Mouse (Mus musculus) adrenal gland, adult (tissue): Measurements from ENCODE around the gene Tmem246.

Source experiments
- DNase-seq, 2 experiments: peaks; one replicate each; pipeline ENCODE4 v3.0.0; 2022 to 2023; ENCODE audit warnings: low spot score in 1 of 2; ENCODE audit not compliant: inconsistent age in 2 of 2

The Tmem246 gene

DNA sequence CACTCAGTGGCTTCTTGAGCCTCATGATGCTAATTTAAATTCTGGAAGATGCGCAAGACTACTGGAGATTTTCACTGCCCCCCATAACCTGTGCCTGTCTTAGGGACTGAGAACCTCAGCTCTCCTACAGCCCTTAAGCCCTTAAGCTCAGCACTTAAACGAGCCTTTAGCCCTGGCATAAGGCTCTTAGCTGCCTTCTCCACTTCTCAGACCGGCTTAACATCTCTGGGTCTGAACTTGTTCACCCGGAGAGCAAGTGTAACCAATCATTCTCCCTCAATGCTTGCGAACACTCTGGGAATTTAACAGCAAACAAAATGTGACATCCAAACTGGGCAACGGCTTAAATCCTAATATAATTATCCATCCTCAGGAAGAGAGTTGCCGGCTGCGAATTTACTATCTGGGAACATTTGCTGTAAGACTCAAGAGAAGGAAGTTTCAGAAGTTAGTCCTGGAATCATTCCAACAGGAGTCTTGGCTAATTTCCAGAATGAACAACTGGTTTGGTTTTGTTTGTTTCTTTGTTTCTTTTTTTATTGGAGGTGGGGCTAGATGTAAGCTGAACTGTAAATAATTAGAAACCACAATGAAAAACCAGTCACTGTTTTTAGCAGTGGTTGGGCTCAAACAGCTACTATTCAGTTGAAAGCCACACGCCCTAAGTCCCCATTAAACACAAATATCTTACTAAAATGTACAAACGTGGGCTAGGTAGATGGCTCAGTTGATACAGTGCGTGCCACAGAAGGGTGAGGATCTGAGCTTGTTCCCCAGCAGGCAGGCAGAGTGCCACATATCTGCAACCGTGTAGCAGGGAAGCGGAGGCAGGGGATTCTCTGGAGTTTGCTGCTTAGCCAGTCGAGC is 13.5 kb downstream of the Tmem246 start:
- DNase-seq = peak in 1 of 2 experiments; percentile 35

DNA sequence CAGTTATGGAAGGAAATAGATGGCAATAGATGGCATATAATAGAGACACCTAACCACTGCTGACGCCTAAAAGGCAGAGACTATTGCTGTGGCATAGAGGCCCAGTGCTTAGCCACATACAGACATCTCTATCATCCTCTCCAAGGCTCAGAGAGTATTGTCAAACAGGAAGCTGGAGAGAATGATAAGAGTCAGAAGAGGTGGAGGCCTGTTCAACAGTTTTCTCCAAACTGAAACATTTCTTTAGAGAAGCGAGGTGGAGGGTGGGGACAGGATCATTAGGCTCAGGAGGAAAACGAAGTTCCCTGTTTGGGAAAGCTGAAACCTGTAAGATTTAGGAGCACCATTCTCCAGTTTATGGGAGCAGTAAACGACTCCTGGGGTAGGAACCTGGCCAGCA is 16.4 kb downstream of the Tmem246 start:
- DNase-seq = no peak

DNA sequence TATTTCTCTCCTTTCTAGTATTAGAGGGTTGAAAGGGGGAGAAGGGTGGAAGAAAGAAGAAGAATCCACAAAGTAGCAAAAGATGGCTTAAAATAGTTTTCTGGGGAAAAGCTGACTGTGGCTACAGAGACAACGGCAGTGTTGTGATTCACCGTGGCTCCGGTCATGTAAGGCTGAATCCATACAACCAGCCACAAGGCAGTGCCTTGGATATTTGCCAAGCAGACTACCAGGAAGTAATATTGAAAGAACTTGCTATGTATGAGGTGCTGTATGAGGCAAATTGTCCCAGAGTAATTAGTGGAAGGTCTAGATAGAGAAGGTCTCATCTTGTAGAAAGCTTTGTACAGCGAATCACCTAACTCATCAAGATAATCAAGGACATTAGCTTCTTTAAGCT is 25.5 kb downstream of the Tmem246 start:
- DNase-seq = no peak

DNA sequence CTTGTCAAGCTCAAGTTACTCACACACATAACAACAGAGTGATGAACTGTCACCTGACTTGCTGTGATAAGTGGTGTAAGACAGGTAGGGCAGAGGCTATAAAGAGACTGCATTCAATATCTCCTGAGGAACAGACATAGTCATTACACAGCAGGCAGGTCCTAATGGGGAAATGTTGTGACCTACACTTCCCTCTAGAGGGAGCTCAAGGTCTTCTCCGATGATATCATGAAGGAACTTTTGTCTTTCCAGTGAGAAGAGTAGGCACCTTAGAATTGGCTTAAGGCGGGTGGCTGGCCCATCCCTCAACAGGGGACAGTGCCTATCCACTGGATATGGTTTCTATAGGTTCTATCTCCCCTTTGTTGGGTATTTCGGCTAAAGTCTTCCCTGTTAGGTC is 30.1 kb downstream of the Tmem246 start:
- peak; percentile 41 to 89 for DNase-seq

DNA sequence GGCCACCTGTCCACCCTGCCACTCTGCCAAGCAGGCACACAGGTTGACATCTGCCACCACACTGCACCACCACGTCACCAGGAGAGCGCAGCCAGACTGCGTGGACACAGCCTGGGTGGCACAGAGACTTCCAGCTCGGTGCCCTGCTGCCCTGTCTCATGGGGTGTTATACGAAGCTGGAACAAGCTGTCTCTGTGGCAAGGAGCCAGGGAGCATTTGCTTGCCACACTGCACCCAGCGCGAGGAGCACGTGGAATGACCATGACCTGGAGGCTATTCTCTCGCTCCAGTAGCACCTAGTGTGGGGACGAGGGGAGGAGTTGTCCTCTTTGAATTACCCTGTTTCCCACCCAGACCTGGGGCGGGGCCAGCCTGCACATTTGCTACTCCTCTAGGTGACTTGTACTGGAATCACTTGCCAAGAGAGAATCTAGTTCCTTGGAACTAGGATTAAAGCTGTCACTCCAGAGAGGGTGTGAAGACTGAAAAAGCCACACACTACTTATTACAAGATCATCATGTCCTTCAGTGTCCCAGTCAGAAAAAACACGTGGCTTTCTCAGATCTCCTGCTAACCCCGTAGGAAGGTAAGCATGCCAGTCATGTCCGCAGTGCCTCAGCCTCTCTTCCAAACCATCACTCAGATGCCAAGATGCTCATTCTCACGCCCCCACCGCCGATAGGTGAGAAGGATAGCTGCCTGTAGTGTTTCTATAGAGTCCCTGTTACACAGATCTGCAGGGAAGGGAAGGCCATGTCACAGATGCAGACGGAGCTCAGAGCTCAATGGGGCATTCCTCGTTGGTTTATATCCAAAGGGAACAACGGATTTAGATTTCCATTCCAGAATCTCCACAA is 37.5 kb downstream of the Tmem246 start:
- DNase-seq = peak; percentile 31 to 76

DNA sequence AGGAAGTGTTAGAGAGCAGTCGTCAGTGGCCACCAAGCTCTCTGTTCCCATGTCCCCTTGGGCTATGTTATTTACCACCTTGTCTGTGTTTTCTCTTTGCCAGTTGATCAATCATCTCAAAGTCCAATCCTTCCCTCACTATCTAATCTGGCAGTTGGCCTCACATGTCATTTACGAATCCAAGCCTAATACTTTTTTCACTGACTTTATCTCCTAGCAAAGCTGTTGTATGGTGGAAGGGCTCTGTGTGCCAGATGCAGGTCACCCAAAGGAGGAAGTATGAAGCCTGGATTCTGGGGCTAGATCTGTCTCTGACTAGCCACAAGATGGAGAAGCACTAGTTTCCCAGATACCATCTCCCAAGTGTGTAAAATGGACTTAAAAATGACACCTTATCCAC is 39.5 kb downstream of the Tmem246 start:
- DNase-seq = no peak

DNA sequence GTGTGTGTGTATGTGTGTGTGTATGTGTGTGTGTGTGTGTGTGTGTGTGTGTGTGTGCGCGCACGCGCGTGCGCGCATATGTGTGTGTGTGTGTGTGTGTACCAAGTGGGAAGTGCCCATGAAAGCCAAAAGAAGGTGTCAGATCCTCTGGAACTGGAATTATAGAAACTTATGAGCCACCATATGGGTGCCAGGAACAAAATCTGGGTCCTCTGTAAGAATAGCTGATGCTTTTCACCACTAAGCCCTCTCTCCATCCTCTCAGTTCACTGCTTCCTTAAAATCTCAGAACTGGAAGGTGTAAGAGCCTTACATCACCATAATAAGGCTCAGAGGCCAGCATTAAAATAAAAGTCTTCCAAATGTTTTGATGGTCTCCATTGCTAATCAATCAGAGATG is 40.3 kb downstream of the Tmem246 start:
- no peak for DNase-seq

DNA sequence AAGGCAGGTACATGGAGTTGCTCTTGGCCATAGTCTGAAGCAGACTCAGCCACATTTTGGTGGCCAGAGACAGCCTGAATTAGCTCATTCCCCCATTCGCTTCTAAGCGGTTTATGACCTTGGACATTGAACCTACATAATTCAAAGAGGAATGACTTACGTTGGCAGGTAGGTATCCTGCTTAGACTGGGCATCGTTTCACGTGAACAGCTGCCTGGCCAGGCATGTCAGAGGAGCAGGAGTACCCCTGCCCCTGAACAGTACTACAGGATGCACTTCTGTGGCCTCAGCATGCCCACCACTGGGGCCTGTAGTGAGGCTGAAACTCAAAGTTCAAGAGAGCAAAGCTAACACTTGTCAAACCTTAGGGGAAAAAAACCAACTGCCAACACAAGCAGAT is 44.3 kb downstream of the Tmem246 start:
- no peak for DNase-seq

DNA sequence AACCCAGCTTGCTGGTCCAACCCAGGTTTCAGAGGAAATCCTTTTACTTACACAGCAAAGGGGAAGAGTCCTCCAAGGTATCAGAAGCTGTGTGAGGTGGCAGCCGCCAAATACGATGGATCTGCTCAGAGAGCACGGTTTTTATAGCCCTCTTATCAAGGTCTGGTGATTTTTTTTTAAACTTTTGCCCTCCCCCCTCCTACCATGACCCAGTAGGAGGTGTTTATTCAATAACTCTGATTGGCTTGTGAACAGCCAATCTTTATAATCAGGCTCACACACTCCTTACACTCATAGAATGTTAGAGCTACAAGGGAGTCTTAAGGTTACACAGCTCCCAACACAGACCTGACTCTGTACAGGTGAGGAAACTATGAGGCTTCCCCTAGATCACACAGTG is 48.3 kb downstream of the Tmem246 start, which contains the start of gene Aldob:
Gene Aldob, minus strand, starts transcription at position 164 of the 400 bp plus-strand sequence.
- DNase-seq = no peak

DNA sequence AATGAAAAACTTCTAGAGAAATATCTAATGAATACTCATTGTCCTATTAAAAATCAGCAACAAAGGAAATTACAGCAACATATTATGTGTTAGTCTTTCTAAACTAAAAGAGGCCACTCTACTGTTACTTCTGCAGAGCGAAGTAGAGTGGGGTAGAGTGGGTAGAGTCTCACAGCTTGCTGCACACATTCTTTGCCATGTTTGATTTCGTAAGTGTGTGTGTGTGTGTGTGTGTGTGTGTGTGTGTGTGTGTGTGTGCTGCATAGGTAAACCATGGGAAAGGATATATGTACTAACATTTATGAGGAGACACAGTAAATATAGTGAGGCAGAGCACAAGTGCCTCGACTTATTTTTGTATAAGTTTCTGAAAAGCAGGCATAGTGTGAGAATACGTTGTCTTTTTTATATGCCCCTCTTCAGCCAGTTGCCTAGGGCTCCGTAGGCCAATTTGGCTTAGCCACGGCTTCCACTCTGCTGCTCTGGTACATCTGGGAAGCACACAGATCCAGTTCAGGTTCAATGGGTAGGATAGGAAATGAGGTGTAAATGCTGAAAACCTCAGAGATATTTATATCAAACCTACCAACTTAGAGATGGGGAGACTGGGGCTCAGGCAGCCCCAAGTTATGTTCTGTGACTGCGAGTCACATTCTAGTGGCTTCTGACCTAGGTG is 50.0 kb downstream of the Tmem246 start:
- DNase-seq = no peak

DNA sequence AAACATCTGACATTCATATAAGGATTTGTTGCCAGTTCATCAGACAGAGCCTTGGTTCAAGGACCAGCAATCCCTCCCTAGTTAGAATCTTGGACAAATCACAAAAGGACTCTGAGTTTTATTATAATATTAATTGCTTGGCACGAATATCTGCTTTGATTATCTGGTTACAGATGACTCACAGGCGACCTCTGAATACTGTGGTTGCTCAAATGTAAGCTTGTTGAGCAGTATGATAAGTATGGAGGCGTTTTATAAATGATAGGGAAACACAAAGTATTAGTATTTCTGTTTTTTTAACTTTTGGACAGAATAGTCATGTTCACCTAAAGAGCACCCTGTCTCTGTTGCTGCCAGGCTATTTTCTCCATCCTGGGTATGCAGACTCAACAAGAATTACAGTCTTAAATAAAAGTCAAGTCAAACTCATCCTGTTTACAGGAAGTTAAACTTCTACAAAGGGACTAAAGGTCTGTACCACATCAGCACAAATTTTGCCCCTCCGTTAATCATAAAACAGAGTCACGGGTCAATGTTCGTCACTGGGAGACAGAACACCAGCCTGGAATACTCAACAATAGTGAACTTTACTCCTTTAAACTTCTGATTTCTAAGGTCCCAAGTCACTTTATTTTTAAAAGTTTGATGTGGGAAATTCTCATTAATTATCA is 50.7 kb downstream of the Tmem246 start:
- DNase-seq = peak in 1 of 2 experiments; percentile 68

DNA sequence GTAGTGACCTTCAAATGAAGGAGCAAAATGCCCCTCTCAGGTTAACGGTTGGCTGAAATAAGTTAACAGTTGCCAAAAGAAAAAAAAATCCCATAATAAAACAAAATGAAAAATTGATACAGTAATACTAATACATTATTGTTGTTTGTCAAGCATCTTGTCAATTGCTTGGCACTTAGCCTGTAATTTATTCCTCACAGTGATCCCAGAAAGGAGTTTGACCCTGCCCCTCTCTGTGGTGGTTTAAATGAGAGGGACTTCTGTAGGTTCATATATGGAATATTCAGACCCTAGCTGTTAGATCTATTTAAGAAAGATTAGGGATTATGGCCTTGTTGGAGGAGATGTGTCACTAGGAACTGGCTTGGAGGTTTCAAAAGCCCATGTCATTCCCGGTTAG is 51.6 kb downstream of the Tmem246 start:
- DNase-seq = peak in 1 of 2 experiments; percentile 32

DNA sequence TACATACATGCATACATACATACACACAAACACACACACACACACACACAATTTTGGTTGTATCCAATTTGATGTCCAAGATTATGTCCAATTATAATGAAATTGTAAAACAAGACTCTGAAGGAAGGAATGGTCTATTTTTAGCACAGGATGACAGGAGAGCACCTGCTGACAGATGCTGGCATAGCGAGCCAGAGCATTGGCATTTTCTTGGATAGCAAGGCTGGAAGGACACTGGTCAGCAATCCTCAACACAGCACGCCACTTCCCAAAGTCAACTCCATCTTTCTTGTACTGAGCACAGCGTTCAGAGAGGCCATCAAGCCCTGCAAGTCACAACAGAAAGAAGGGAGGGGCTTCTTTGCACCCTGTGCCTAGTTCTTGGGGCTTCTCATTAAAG is 56.7 kb downstream of the Tmem246 start:
- DNase-seq = no peak

DNA sequence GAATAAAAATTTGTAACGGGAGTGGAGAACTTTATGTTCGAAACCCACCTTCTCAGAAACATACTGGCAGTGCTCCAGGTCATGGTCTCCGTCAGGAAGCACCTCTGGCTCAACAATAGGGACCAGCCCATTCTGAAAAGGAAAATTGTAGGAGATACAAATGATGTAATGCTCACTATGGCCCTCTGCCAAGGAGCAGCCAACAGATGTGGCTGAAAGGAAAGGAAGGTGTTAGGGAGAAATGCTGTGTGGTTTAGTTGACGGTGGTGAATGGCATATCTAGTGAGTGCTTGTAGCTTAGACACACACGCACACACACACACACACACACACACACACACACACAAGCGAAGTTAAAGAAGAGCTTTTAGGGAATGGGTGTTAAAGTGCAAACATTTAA is 58.0 kb downstream of the Tmem246 start:
- DNase-seq = no peak

DNA sequence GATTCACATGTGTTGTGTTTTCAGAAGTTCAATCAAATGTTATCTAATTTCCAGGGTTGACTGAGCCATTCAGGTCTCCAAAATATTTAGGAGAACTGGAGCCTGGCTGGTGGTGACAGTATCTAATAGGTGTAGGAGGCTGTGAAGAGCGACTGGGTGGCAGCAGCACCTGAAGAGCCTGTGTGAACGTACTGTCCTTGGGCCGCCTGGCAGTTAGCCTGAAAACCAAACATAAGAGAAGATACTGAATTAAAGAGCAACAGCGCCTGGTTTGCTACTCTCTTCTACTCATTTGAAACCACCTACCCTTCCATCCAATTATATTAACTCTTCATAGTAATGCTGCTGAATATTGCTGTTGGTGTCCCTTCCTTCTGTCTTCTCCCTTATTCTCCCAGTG is 61.0 kb downstream of the Tmem246 start:
- DNase-seq = no peak

DNA sequence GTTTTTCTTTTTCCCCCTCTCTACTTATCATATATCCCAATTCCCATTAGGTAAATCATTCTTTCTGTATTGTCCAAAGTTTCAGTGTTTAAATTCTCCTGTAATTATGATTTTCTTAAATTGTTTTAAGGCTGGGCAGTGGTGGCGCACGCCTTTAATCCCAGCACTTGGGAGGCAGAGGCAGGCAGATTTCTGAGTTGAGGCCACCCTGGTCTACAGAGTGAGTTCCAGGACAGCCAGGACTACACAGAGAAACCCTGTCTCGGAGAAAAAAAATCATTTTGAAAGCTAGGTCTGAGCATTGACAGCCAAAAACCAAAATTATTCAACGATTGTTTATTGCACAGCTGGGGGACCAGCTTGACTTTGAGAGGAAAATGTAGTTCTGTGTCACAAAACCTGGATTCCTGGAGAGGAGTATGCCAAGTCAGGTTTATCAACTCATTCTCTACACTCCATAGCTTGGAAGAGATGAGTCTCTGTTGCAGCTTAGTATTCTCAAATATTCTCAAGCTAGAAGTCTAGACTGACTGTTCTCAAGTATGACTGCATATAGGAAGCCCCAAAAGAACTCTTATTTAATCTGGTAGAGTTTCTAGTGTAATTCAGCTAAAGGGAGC is 61.9 kb downstream of the Tmem246 start:
- DNase-seq = no peak

DNA sequence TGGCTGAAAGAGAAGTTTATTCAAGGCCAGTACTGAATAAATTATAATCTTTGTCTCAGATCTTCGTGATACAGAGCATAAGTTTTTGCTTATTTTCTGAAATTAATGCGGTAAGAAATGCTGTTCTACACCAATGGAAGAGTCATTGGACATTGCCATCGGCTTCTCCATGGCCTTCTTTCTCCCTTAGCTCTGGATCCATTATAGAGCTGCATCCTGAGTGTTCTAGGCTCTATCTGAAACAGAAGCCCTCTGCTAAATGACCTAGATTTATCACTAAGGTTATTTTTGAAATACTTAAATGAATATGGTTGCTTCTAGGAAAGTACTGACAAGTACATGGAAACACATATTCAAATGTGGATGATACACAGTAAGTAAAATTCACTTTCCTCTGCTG is 62.6 kb downstream of the Tmem246 start:
- DNase-seq = no peak
